Mouse (Mus musculus) embryonic facial prominence, embryonic 13.5 days (tissue): ENCODE results near the gene Irx4. TPM values are rescaled to one million over a fixed set of nuclear protein-coding genes. Genes with fewer than 3 reads are reported as not detected.

Experiments
- ATAC-seq: fragments of 200-750 bp; cut with Nextera tagmentation; 2 replicates; pipeline ENCODE4 v1.8.0; 2017; ENCODE audit warnings: low read depth; ENCODE audit not compliant: insufficient number of reproducible peaks, insufficient read depth, low FRiP score, low TSS enrichment
- H3K27ac ChIP-seq: fragments of 300-500 bp; sonication (generic); 2 replicates; pipeline ENCODE4 v1.5.1; 2015; ENCODE audit warnings: moderate library complexity, mild to moderate bottlenecking, inconsistent platforms
- H3K27me3 ChIP-seq: fragments of 300-500 bp; sonication (generic); 2 replicates; pipeline ENCODE4 v1.6.1; 2015; ENCODE audit warnings: mild to moderate bottlenecking, inconsistent platforms
- H3K36me3 ChIP-seq: fragments of 300-500 bp; sonication (generic); 2 replicates; pipeline ENCODE4 v1.6.1; 2015; ENCODE audit warnings: mild to moderate bottlenecking, inconsistent platforms
- H3K4me1 ChIP-seq: fragments of 300-500 bp; sonication (generic); 2 replicates; pipeline ENCODE4 v1.6.1; 2015; ENCODE audit warnings: inconsistent platforms
- H3K4me2 ChIP-seq: fragments of 300-500 bp; sonication (generic); 2 replicates; pipeline ENCODE4 v1.6.1; 2015; ENCODE audit warnings: moderate library complexity, mild to moderate bottlenecking, inconsistent platforms
- H3K4me3 ChIP-seq: fragments of 300-500 bp; sonication (generic); 2 replicates; pipeline ENCODE4 v1.5.1; 2015; ENCODE audit warnings: mild to moderate bottlenecking, inconsistent platforms
- H3K9ac ChIP-seq: fragments of 300-500 bp; sonication (generic); 2 replicates; pipeline ENCODE4 v1.6.1; 2015; ENCODE audit warnings: mild to moderate bottlenecking, inconsistent platforms
- H3K9me3 ChIP-seq: fragments of 300-500 bp; sonication (generic); 2 replicates; pipeline ENCODE4 v1.6.1; 2016; ENCODE audit warnings: inconsistent platforms
- WGBS: fragments of 180-500 bp; shearing (Covaris S2); methylation state at CpG from one replicate; pipeline ENCODE4 v1.1.7; 2015; ENCODE audit warnings: mixed read lengths; 5-methylcytosine and 5-hydroxymethylcytosine counted together
- polyA plus RNA-seq: library from polyadenylated mRNA; unstranded; fragments of >200 nt; fragmentation: Nextera tagmentation; extraction: Ambion mirVana; gene quantifications from 2 replicates; pipeline ENCODE4 v1.2.1, GENCODE M21; 2015

The Irx4 gene
- polyA plus RNA-seq, 1 experiment from 2014 or later, result 13.3 TPM

GRCm38 (mm10) chr13:73261881-73262280, 1.6 kb downstream of the Irx4 start:
- H3K4me1 ChIP-seq, result peaks cover 29% of the 10 kb centered on the region
- no peaks in the 10 kb centered on the region for H3K36me3 ChIP-seq
- ATAC-seq, result no peak
- no peak overlapping the region for H3K9ac ChIP-seq
- no peaks in the 10 kb centered on the region for H3K9me3 ChIP-seq
- peak overlapping the region; percentile 51 for H3K4me3 ChIP-seq
- peak overlapping the region; percentile 90 for H3K4me2 ChIP-seq
- 25% methylated on average over 2 of the region's 2 CpGs for WGBS
- H3K27me3 ChIP-seq, result peaks cover 100% of the 10 kb centered on the region
- H3K27ac ChIP-seq, result no peak overlapping the region

GRCm38 (mm10) chr13:73262336-73263127, 2.3 kb downstream of the Irx4 start:
- peak overlapping the region; percentile 16 for H3K4me3 ChIP-seq
- WGBS, result 3% methylated on average over 24 of the region's 24 CpGs

GRCm38 (mm10) chr13:73263128-73263971, 3.1 kb downstream of the Irx4 start:
- Histone ChIP-seq H3K4me2 (peak overlapping the region; percentile 32), H3K27ac (no peak overlapping the region)

More at GRCm38 (mm10) chr13:73262336-73263127, 2.3 kb downstream of the Irx4 start:
- no peak overlapping the region for H3K9ac ChIP-seq
- H3K36me3 ChIP-seq, result no peaks in the 10 kb centered on the region
- H3K9me3 ChIP-seq, result no peaks in the 10 kb centered on the region
- H3K27ac ChIP-seq, result no peak overlapping the region
- peaks cover 100% of the 10 kb centered on the region for H3K27me3 ChIP-seq
- peaks cover 29% of the 10 kb centered on the region for H3K4me1 ChIP-seq
- ATAC-seq, result no peak
- peak overlapping the region; percentile 32 for H3K4me2 ChIP-seq

GRCm38 (mm10) chr13:73264166-73264735, 4.0 kb downstream of the Irx4 start:
- Histone ChIP-seq H3K27ac (no peak overlapping the region), H3K4me2 (peak overlapping the region; percentile 32), H3K36me3 (no peaks in the 10 kb centered on the region), H3K4me3 (peak overlapping the region; percentile 16; the same call in 1 of the 2 replicates), H3K9ac (no peak overlapping the region), H3K4me1 (peaks cover 38% of the 10 kb centered on the region), H3K9me3 (no peaks in the 10 kb centered on the region), H3K27me3 (peaks cover 100% of the 10 kb centered on the region)
- ATAC-seq, result no peak
- 4% methylated on average over 29 of the region's 29 CpGs for WGBS

More at GRCm38 (mm10) chr13:73263128-73263971, 3.1 kb downstream of the Irx4 start:
- Histone ChIP-seq H3K4me3 (peak overlapping the region; percentile 16), H3K27me3 (peaks cover 100% of the 10 kb centered on the region), H3K9ac (no peak overlapping the region), H3K4me1 (peaks cover 31% of the 10 kb centered on the region), H3K36me3 (no peaks in the 10 kb centered on the region), H3K9me3 (no peaks in the 10 kb centered on the region)
- WGBS, result 1% methylated on average over 40 of the region's 40 CpGs
- ATAC-seq, result no peak

GRCm38 (mm10) chr13:73264831-73265230, 4.6 kb downstream of the Irx4 start:
- 25% methylated on average over 8 of the region's 8 CpGs for WGBS
- H3K4me2 ChIP-seq, result 0 out of 2 replicates have a peak overlapping the region, but pooled peaks have one; percentile 53
- no peaks in the 10 kb centered on the region for H3K9me3 ChIP-seq
- H3K4me1 ChIP-seq, result peaks cover 38% of the 10 kb centered on the region
- H3K27me3 ChIP-seq, result peaks cover 100% of the 10 kb centered on the region
- ATAC-seq, result no peak
- no peak overlapping the region for H3K4me3 ChIP-seq
- no peak overlapping the region for H3K27ac ChIP-seq
- H3K36me3 ChIP-seq, result no peaks in the 10 kb centered on the region
- H3K9ac ChIP-seq, result no peak overlapping the region

GRCm38 (mm10) chr13:73265442-73265841, 5.2 kb downstream of the Irx4 start:
- Histone ChIP-seq H3K27ac (no peak overlapping the region), H3K36me3 (no peaks in the 10 kb centered on the region), H3K9me3 (no peaks in the 10 kb centered on the region), H3K4me2 (peak overlapping the region; percentile 53), H3K4me3 (peak overlapping the region; percentile 22), H3K4me1 (peaks cover 34% of the 10 kb centered on the region), H3K9ac (no peak overlapping the region), H3K27me3 (peaks cover 100% of the 10 kb centered on the region)
- ATAC-seq, result 0 out of 2 replicates have a peak, but pooled peaks have one; percentile 15
- 1% methylated on average over 28 of the region's 28 CpGs for WGBS

GRCm38 (mm10) chr13:73267551-73267950, 7.3 kb downstream of the Irx4 start:
- Histone ChIP-seq H3K4me3 (no peak overlapping the region), H3K4me2 (no peak overlapping the region), H3K27ac (no peak overlapping the region), H3K9me3 (no peaks in the 10 kb centered on the region), H3K36me3 (no peaks in the 10 kb centered on the region), H3K9ac (no peak overlapping the region), H3K27me3 (peaks cover 100% of the 10 kb centered on the region), H3K4me1 (peaks cover 40% of the 10 kb centered on the region)
- ATAC-seq, result no peak
- 13% methylated on average over 10 of the region's 10 CpGs for WGBS

GRCm38 (mm10) chr13:73268702-73269101, 8.4 kb downstream of the Irx4 start:
- 0 out of 2 replicates have a peak overlapping the region, but pooled peaks have one; percentile 7 for H3K4me3 ChIP-seq
- no peak for ATAC-seq
- 3% methylated on average over 20 of the region's 20 CpGs for WGBS
- peaks cover 32% of the 10 kb centered on the region for H3K4me1 ChIP-seq
- H3K9me3 ChIP-seq, result no peaks in the 10 kb centered on the region
- no peak overlapping the region for H3K27ac ChIP-seq
- H3K27me3 ChIP-seq, result peaks cover 100% of the 10 kb centered on the region
- H3K36me3 ChIP-seq, result no peaks in the 10 kb centered on the region
- peak overlapping the region; percentile 30; the same call in 1 of the 2 replicates for H3K4me2 ChIP-seq
- peak overlapping the region; percentile 21; the same call in 1 of the 2 replicates for H3K9ac ChIP-seq

GRCm38 (mm10) chr13:73269251-73269650, 9.0 kb downstream of the Irx4 start:
- Histone ChIP-seq H3K9me3 (no peaks in the 10 kb centered on the region), H3K27me3 (peaks cover 100% of the 10 kb centered on the region), H3K27ac (no peak overlapping the region), H3K4me2 (no peak overlapping the region), H3K4me3 (no peak overlapping the region), H3K4me1 (peaks cover 29% of the 10 kb centered on the region), H3K9ac (no peak overlapping the region), H3K36me3 (no peaks in the 10 kb centered on the region)
- no peak for ATAC-seq
- 14% methylated on average over 15 of the region's 15 CpGs for WGBS

GRCm38 (mm10) chr13:73269891-73270290, 9.6 kb downstream of the Irx4 start:
- 14% methylated on average over 3 of the region's 3 CpGs for WGBS
- peaks cover 100% of the 10 kb centered on the region for H3K27me3 ChIP-seq
- peaks cover 29% of the 10 kb centered on the region for H3K4me1 ChIP-seq
- no peaks in the 10 kb centered on the region for H3K9me3 ChIP-seq
- no peaks in the 10 kb centered on the region for H3K36me3 ChIP-seq
- no peak overlapping the region for H3K27ac ChIP-seq
- H3K4me3 ChIP-seq, result no peak overlapping the region
- H3K9ac ChIP-seq, result no peak overlapping the region
- H3K4me2 ChIP-seq, result no peak overlapping the region
- ATAC-seq, result no peak

GRCm38 (mm10) chr13:73270451-73271081, 10.3 kb downstream of the Irx4 start:
- Histone ChIP-seq H3K9ac (no peak overlapping the region), H3K4me1 (peaks cover 24% of the 10 kb centered on the region), H3K9me3 (no peaks in the 10 kb centered on the region), H3K4me2 (0 out of 2 replicates have a peak overlapping the region, but pooled peaks have one; percentile 55), H3K36me3 (no peaks in the 10 kb centered on the region), H3K27me3 (peaks cover 99% of the 10 kb centered on the region), H3K27ac (no peak overlapping the region), H3K4me3 (0 out of 2 replicates have a peak overlapping the region, but pooled peaks have one; percentile 12)
- WGBS, result 4% methylated on average over 22 of the region's 22 CpGs
- ATAC-seq, result no peak
